Mouse (Mus musculus) ES-Bruce4 (cell line): ENCODE data around the gene Glyat.
"Not testable (repeated sequence)": the region's sequence is repeated elsewhere in the genome, so short reads cannot be mapped to it uniquely, and the experiment has no call there.

Experiments
- CTCF ChIP-seq: IDR thresholded peaks from one replicate; pipeline ENCODE4 v1.8.1; 2011; ENCODE audit warnings: low read depth, low read length
- POLR2A ChIP-seq: IDR thresholded peaks from one replicate; pipeline ENCODE4 v1.8.1; 2011; ENCODE audit warnings: low read length; ENCODE audit not compliant: insufficient read depth

- not testable (repeated sequence) for TF ChIP-seq POLR2A, CTCF
Observed at GRCm38 (mm10) chr19:12668601-12669000, 35.5 kb downstream of the Glyat start.
